Mouse (Mus musculus) intestine, embryonic 14.5 days (tissue): ENCODE data around the gene Cisd3. TPM values are rescaled to one million over a fixed set of nuclear protein-coding genes. Genes with fewer than 3 reads are reported as not detected.

Source experiments
- ATAC-seq: fragments of 200-750 bp; cut with Nextera tagmentation; replicated peaks from 2 replicates; pipeline ENCODE4 v1.8.0; 2017; ENCODE audit warnings: low read depth, moderate number of reproducible peaks, moderate TSS enrichment, moderate library complexity; ENCODE audit not compliant: low FRiP score, low TSS enrichment
- DNase-seq: peaks from one replicate; pipeline ENCODE4 v3.0.0-alpha.2; 2018; ENCODE audit warnings: low spot score
- H3K27ac ChIP-seq: fragments of 300-500 bp; sonication (generic); 2 replicates; pipeline ENCODE4 v1.5.1; 2014; ENCODE audit warnings: low read depth, mild to moderate bottlenecking, control low read depth
- H3K27me3 ChIP-seq: fragments of 300-500 bp; sonication (generic); replicated peaks from 2 replicates; pipeline ENCODE4 v1.6.1; 2014; ENCODE audit warnings: low read length, control low read depth; ENCODE audit not compliant: control insufficient read depth, insufficient read depth
- H3K36me3 ChIP-seq: fragments of 300-500 bp; sonication (generic); 2 replicates; pipeline ENCODE4 v1.6.1; 2014; ENCODE audit warnings: low read length, control low read depth; ENCODE audit not compliant: control insufficient read depth, insufficient read depth
- H3K4me1 ChIP-seq: fragments of 300-500 bp; sonication (generic); replicated peaks from 2 replicates; pipeline ENCODE4 v1.6.1; 2014; ENCODE audit warnings: low read length, control low read depth, mixed read lengths; ENCODE audit not compliant: control insufficient read depth, insufficient read depth
- H3K4me2 ChIP-seq: fragments of 300-500 bp; sonication (generic); 2 replicates; pipeline ENCODE4 v1.6.1; 2014; ENCODE audit warnings: low read length
- H3K4me3 ChIP-seq: fragments of 300-500 bp; sonication (generic); 2 replicates; pipeline ENCODE4 v1.5.1; 2014; ENCODE audit warnings: low read depth, low read length, control low read depth, mixed read lengths
- H3K9ac ChIP-seq: fragments of 300-500 bp; sonication (generic); 2 replicates; pipeline ENCODE4 v1.6.1; 2014; ENCODE audit warnings: mild to moderate bottlenecking, low read length
- H3K9me3 ChIP-seq: fragments of 300-500 bp; sonication (generic); 2 replicates; pipeline ENCODE4 v1.6.1; 2016; ENCODE audit warnings: low read length, control low read depth; ENCODE audit not compliant: control insufficient read depth
- WGBS: fragments of 180-500 bp; shearing (Covaris S2); extraction: QIAGEN DNeasy Blood & Tissue Kit; methylation state at CpG from one replicate; pipeline ENCODE4 v1.1.7; 2014; 5-methylcytosine and 5-hydroxymethylcytosine counted together
- polyA plus RNA-seq: library from polyadenylated mRNA; unstranded; fragments of >200 nt; fragmentation: Nextera tagmentation; extraction: Ambion mirVana; gene quantifications from 2 replicates; pipeline ENCODE4 v1.2.1, GENCODE M21; 2014

Cisd3 gene
- polyA plus RNA-seq, 1 experiment from 2014 or later, result 47.9 TPM

DNA sequence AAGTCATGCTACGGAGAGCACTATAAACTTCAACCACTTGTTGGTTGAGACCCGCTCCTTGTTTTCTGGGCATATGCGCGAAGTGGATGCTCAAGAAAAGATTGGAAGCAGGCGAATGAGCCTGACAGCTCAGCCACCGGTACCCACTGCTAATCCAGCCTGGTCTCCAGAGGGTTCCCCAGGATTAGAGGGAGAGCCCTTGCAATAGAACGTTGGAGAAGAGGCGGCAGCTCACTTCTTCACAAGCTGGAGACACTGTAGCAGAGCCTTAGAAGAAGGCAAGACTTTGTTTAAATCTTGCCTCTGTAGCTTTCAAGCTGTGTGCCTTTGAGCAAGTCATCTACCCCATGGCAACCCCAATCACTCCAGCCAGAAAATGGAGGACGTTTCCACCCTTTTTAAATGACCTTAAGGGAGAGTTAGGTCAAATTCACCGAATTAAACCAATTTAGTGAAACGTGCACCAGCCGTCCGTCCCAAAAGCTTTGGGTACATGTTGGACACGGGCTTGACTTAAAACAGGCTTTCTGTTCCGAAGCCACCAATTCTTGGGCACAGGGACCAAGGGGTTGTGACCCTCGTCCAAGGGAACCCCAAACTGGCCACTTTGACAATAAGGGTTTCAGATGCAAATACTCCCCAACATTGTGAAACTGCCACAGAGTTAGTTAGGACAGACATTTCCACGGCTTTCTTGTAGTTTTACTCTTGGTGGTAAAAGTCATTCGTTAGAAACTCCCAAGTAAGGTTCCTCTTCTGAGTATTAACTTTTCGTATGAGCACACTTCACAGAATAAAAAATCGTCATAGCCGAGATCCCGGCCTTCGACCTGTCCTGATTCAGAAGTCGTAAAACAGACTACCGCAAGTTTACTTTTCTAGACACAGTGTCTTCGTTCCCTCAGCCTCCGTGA, 24.6 kb upstream of the Cisd3 start:
- no peak for DNase-seq
- Histone ChIP-seq H3K27me3 (peaks cover 16% of the 10 kb centered on the region), H3K9ac (peak overlapping the region; percentile 93), H3K36me3 (peaks cover 7% of the 10 kb centered on the region; the same call in 1 of the 2 replicates), H3K27ac (peak overlapping the region; percentile 88), H3K9me3 (no peaks in the 10 kb centered on the region), H3K4me3 (peak overlapping the region; percentile 84), H3K4me1 (peaks cover 37% of the 10 kb centered on the region), H3K4me2 (peak overlapping the region; percentile 66)
- no peak for ATAC-seq
- 4% methylated on average over 27 of the region's 27 CpGs for WGBS

DNA sequence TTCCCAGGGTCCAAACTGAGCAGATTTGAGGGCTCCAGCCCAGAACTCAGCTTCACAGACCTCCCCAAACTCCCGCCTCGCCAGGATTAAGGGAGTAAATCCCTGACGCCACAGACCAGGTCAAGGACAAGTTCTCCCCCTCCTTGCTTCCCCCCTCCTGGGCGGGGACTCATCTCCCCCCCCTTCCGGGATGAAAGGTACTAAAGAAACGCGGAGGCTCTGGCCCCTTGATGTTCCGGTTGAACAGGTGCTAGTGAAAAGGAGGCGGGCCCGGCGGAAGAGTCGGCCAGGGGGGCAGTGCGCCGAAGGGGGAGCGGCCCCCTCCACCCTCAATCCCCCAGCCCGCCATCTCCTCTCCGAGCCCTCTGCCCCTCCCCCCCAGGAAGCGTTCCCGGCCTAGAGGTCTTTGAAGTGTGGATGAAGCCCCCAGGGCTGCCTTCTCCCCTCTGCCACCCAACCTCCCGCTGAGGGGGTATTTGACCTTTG, 23.9 kb upstream of the Cisd3 start:
- DNase-seq, result peak; percentile 82
- peaks cover 37% of the 10 kb centered on the region for H3K4me1 ChIP-seq
- under 1% methylated on average over 20 of the region's 20 CpGs for WGBS

DNA sequence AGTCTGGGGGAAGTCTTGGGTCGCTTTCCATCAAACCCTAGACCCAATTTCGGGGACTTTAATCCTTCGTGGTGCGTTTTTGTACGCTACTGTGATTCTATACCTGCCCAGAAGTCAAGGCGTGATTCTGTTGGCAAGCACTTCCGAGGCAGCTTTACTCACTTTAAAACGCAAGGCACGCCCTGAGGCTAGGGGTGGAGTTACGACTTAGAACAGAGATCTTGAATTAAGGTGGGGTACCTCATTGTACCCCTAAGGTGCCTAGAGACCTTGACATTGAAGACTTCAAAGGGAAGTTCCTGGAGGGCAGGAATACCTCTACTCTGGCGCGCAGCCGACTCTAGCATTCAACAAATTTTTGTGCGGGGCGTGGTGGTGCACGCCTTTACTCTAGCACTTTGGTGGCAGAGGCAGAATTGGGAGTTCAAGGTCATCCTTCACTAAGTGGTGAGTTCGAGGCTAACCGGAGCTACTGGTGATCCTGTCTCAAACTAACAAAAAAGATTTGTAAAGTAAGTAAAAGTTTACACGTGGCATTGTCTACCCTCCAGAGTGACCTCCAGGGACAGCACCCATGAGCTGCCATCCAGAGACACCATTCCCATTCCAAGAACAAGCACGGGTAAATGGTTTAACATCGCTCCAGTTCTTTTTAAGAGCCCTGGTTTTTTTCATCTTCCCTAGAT, 23.3 kb upstream of the Cisd3 start:
- DNase-seq (peak; percentile 81), ATAC-seq (no peak)
- Histone ChIP-seq H3K4me2 (peak overlapping the region; percentile 66), H3K9me3 (no peaks in the 10 kb centered on the region), H3K4me1 (peaks cover 37% of the 10 kb centered on the region), H3K4me3 (peak overlapping the region; percentile 84), H3K27ac (peak overlapping the region; percentile 88), H3K36me3 (peaks cover 20% of the 10 kb centered on the region; the same call in 1 of the 2 replicates), H3K9ac (peak overlapping the region; percentile 75), H3K27me3 (peaks cover 16% of the 10 kb centered on the region)
- WGBS, result 2% methylated on average over 21 of the region's 21 CpGs

More for the DNA sequence above, 23.9 kb upstream of the Cisd3 start:
- no peak for ATAC-seq
- Histone ChIP-seq H3K9me3 (no peaks in the 10 kb centered on the region), H3K27me3 (peaks cover 16% of the 10 kb centered on the region), H3K36me3 (peaks cover 14% of the 10 kb centered on the region; the same call in 1 of the 2 replicates), H3K4me2 (peak overlapping the region; percentile 66), H3K9ac (peak overlapping the region; percentile 33), H3K27ac (peak overlapping the region; percentile 88), H3K4me3 (peak overlapping the region; percentile 84)

DNA sequence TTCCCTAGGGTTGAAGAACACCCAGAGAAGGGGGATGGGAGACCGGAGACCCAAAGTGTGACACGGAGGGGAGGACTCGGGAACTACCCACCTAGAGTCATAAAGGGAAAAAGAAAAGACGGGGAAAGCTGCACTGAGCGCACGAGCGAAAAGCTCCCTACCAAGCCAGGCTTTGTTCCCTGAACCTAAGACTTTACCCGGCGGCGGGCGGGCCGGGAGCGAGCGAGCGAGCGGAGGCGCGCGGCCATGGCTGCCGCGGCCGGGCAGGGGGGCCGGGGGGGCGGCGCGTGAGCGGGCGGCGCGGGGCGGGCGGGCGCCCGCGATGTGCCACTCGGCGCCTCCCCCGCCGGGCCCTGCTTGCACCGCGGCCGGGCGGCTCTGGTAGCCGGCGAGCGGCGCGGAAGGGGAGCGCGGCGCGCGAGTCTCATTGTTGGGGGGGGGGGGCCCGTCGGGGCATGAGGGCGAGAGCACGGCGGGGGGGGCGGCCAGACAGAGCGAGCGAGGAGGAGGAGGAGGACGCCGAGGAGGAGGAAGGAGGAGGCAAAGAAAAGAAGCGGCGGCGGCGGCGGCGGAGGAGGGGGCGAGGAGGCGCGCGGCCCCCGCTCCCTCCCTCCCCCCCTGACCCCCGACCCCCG, 22.6 kb upstream of the Cisd3 start, which contains the start of gene Mllt6:
Gene Mllt6 (plus strand): TSS at position 522 of the 635 bp plus-strand sequence.
- Histone ChIP-seq H3K4me2 (peak within 1 kb of the TSS; percentile 66), H3K9ac (peak within 1 kb of the TSS; percentile 75), H3K9me3 (no peaks in the 10 kb centered on the region), H3K36me3 (peaks cover 24% of the 10 kb centered on the region; the same call in 1 of the 2 replicates), H3K27me3 (peaks cover 16% of the 10 kb centered on the region), H3K27ac (peak within 1 kb of the TSS; percentile 88), H3K4me3 (peak within 1 kb of the TSS; percentile 84), H3K4me1 (peaks cover 37% of the 10 kb centered on the region)
- DNase-seq (no peak), ATAC-seq (peak; percentile 28)
- WGBS, result under 1% methylated on average over 27 of the region's 76 CpGs

DNA sequence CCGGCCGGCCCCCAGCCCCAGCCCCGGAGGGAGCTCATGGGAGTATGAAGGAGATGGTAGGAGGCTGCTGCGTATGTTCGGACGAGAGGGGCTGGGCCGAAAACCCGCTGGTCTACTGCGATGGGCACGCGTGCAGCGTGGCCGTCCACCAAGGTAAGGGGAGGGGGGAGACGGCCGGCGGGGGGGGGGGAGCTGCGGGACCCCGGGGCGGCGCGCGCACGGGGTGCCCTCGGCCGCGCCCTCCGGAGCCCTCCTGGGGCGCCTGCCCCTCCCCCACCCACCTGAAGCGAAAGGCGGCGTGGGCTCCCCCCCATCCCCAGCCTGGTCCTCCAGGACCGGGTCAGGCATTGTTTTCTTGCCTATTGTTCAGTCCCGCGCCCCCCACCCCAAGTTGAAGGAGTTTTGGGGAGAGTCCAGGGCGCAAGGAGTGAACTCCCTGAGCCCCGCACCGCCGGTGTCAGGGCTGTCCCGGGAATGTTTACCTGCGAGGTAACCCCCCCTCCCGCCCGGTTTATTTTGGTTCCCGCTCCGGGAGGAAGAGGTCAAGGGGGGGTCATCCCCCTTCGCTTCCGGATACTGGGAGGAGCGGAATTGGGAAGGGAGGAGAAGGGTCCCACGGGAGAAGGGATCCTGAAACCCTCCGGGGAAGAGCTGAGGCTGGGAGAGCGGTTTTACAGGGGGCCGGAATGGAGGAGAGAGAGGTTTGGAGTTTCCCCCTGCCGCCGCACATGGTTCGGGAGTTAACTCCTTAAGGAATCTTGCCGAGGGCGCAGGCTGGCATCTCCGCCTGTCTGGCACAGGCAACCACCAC, 21.9 kb upstream of the Cisd3 start:
- no peaks in the 10 kb centered on the region for H3K9me3 ChIP-seq
- ATAC-seq (no peak), DNase-seq (peak; percentile 76)
- peaks cover 16% of the 10 kb centered on the region for H3K27me3 ChIP-seq
- peak overlapping the region; percentile 84 for H3K4me3 ChIP-seq
- WGBS, result under 1% methylated on average over 39 of the region's 57 CpGs
- peaks cover 31% of the 10 kb centered on the region for H3K36me3 ChIP-seq
- peak overlapping the region; percentile 75 for H3K9ac ChIP-seq
- H3K4me1 ChIP-seq, result peaks cover 37% of the 10 kb centered on the region
- peak overlapping the region; percentile 66 for H3K4me2 ChIP-seq
- peak overlapping the region; percentile 88 for H3K27ac ChIP-seq

DNA sequence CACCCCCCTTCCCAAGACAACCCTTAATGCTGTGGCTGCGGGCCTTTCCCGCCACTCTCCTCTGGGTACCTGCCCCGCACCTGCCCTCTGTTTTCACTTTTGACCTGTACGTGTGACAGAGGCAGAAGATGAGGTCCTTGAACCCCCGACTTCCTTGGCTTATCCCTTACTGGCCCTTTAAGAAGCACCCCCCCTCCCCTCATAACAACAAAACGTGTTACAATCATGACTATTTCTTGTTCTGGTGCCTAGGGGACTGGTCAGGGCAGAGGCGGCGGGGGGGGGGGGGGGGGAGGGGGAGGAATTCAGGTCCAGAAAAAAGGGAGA, 21.3 kb upstream of the Cisd3 start:
- H3K4me1 ChIP-seq, result peaks cover 37% of the 10 kb centered on the region
- ATAC-seq (no peak), DNase-seq (peak; percentile 78)
- 1% methylated on average over 6 of the region's 8 CpGs for WGBS
- H3K36me3 ChIP-seq, result peaks cover 37% of the 10 kb centered on the region
- H3K9me3 ChIP-seq, result no peaks in the 10 kb centered on the region
- peak overlapping the region; percentile 88 for H3K27ac ChIP-seq
- peak overlapping the region; percentile 66 for H3K4me2 ChIP-seq
- peak overlapping the region; percentile 75 for H3K9ac ChIP-seq
- H3K27me3 ChIP-seq, result peaks cover 16% of the 10 kb centered on the region
- H3K4me3 ChIP-seq, result peak overlapping the region; percentile 84

DNA sequence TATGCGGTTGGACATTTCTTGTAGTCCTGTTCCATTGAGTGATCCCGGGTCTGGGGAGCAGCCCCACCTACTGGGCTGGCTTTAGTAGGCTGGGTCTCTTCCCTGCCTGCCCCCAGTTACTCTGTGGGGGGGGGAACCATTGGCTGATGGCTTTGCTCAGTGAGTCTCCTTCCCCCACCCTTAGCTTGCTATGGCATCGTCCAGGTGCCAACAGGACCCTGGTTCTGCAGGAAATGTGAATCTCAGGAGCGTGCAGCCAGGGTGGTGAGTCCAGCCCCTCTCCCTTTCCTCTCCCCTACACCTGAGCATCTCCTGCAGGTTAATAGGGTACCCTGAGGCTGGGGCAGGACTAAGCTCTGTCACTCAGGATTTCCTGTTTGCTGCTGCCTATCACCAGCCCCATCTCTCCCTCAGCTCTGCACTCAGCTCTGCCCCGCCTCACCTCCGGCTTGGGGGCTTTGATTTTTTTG, 20.8 kb upstream of the Cisd3 start:
- peaks cover 41% of the 10 kb centered on the region for H3K36me3 ChIP-seq

More for the DNA sequence above, 20.8 kb upstream of the Cisd3 start:
- peaks cover 42% of the 10 kb centered on the region for H3K4me1 ChIP-seq
- ATAC-seq, result no peak
- H3K27me3 ChIP-seq, result peaks cover 16% of the 10 kb centered on the region
- H3K9me3 ChIP-seq, result no peaks in the 10 kb centered on the region
- no peak overlapping the region; the same call in 1 of the 2 replicates for H3K27ac ChIP-seq
- peak overlapping the region; percentile 84 for H3K4me3 ChIP-seq
- peak overlapping the region; percentile 66 for H3K4me2 ChIP-seq
- no peak for DNase-seq
- no peak overlapping the region; the same call in 1 of the 2 replicates for H3K9ac ChIP-seq
- WGBS, result 34% methylated on average over 6 of the region's 6 CpGs
